Mouse (Mus musculus): ENCODE measurements around the gene Tm4sf5. TPM values are rescaled to one million over a fixed set of nuclear protein-coding genes. Genes with fewer than 3 reads are reported as not detected.

Tm4sf5 gene
- polyA plus RNA-seq (2012; rRNA removed), result 0.54 TPM in 2 replicates

DNA sequence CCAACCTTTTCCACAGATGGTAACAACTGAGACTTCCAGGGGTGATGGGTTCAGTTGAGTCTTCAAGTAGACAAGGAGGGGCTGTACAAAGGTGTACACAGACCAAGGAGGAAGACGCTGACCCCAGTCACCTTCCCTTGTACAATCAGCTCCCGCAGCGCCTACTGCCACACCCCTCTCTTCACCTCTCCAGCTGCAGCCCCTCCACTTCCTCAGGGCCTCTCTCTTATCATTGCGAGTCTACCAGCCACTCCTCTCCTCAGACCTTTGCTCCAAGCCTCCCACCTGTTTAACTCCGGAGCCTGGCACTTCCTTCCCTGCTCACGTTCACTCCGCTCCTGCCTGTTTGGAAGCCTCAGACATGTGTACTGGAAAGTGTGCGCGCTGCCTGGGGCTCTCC lies at the start of gene Tm4sf5:
Gene Tm4sf5, plus strand, starts transcription at position 275 of the 400 bp plus-strand sequence.
- H3K27me3 ChIP-seq (ENCODE audit: control insufficient read depth, insufficient read depth, low read length), result no peaks in the 10 kb centered on the region
- 77% methylated on average over 9 of the region's 9 CpGs for WGBS
- H3K4me3 ChIP-seq (replicated peaks; ENCODE audit: insufficient read depth, low read depth, low read length), result no peak within 1 kb of the TSS
- TF ChIP-seq POLR2A (IDR thresholded peaks at IDR 0.05; ENCODE audit: borderline replicate concordance, insufficient read depth, low read length) (no peak), CTCF (IDR thresholded peaks at IDR 0.05; ENCODE audit: borderline replicate concordance, insufficient read depth, low read depth, low read length) (no peak)
- DNase-seq, result no peak
- H3K27ac ChIP-seq (ENCODE audit: insufficient read depth, low read length), result no peak within 1 kb of the TSS
- H3K4me1 ChIP-seq (ENCODE audit: control insufficient read depth, insufficient read depth, low read length), result no peaks in the 10 kb centered on the region

DNA sequence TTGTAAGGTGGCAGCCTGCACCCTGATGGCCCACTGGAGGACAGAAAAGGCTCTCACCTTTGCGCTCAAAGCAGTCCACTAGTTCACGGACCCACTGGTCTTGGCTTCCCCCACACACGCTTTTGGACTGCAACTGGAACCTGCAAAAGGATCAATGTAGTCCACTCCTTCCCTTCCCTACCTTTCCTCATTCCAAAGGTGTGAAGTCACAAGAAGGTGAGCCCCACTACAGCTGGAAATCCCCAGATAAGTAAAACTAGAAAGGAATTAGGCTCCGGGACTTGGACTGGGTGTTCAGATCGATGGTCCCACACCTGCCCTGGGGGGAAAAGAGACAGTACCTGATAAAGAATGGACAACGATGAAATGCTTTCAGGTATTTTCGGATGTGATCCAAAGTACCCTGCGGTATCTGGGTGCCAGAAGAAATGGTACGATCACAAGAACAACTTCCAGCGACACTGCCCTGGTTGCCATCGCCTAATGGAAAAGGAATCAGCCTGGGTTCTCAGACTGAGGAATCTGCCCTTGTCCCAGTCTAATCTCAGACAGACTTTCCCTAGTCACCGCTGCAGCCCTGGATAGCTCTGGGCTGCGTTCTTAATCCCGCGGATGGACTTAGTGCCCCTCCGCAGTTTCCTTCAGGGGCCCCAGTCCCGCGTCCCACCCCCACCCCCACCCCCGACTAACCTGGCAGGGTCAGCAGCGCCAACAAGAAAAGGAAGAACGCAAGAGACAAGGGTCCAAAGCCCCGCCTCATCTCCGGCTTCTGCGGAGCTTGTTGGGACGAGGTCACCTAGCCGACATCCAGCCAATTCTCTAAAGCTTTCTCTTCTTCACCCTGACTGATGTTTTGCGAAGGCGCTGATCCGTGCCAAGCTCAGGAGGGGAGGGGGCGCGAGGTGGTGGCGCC lies 46.1 kb upstream of the Tm4sf5 start, which contains the start of gene Zmynd15:
Gene Zmynd15, plus strand, starts transcription at position 746 of the 913 bp plus-strand sequence.
- H3K4me1 ChIP-seq (ENCODE audit: control insufficient read depth, insufficient read depth, low read length), result peaks cover 3% of the 10 kb centered on the region; the same call in 1 of the 2 replicates
- TF ChIP-seq CTCF (IDR thresholded peaks at IDR 0.05; ENCODE audit: borderline replicate concordance, insufficient read depth, low read depth, low read length) (no peak), POLR2A (IDR thresholded peaks at IDR 0.05; ENCODE audit: borderline replicate concordance, insufficient read depth, low read length) (no peak)
- H3K4me3 ChIP-seq (replicated peaks; ENCODE audit: insufficient read depth, low read depth, low read length), result peak within 1 kb of the TSS; percentile 60
- H3K27me3 ChIP-seq (ENCODE audit: control insufficient read depth, insufficient read depth, low read length), result no peaks in the 10 kb centered on the region
- no peak within 1 kb of the TSS for H3K27ac ChIP-seq (ENCODE audit: insufficient read depth, low read length)
- WGBS, result 18% methylated on average over 32 of the region's 32 CpGs
- DNase-seq, result no peak

DNA sequence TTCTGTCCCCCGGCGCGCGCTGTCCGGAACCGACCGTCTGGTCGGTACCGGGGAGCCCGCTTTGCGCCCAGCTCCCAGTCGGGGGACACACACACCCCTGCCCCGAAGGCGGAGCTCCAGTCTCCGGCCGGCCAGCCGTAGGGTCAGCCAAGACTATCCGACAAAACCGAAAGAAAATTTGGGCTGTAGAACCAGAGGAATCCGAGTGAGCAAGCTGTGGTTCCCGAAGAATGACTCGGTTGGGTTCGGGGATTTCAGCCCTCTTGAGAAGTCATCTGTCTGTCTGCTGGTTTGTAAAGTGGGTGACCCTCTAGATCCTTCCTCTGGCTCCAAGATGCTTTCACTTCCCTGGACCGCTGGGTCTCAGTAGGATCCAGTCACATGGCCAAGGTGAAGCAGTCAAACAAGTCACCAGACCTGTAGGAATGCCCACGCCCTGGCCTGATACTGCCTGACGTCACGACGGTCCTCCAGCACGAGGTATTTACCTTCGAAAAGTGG lies 45.4 kb upstream of the Tm4sf5 start, which contains the start of gene Cxcl16:
Gene Cxcl16, minus strand, starts transcription at position 384 of the 501 bp plus-strand sequence.
- TF ChIP-seq POLR2A (IDR thresholded peaks at IDR 0.05; ENCODE audit: borderline replicate concordance, insufficient read depth, low read length) (no peak), CTCF (IDR thresholded peaks at IDR 0.05; ENCODE audit: borderline replicate concordance, insufficient read depth, low read depth, low read length) (no peak)
- 6% methylated on average over 30 of the region's 30 CpGs for WGBS
- H3K4me3 ChIP-seq (replicated peaks; ENCODE audit: insufficient read depth, low read depth, low read length), result peak within 1 kb of the TSS; percentile 60

DNA sequence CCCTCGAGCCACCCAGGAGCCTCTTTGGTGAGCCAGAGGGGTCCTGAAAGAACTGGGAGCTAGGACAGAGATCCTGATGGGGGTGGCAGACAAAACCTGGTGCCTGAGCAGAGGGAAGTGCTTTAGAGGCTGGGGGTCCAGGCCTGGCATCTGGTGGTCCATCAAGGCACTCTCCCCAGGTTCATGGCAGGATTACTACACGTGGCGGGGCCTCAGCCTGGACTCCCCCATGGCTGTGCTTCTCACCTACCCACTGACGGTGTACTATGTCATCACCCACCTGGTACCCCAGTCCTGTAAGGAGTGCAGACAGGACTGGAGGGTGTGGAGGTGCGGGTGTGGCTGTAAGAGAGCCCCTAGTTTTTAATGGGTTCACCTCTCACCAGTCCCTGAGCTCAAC lies 41.1 kb upstream of the Tm4sf5 start:
- Histone ChIP-seq H3K27ac (ENCODE audit: insufficient read depth, low read length) (no peak overlapping the region), H3K4me1 (ENCODE audit: control insufficient read depth, insufficient read depth, low read length) (0 out of 2 replicates have a peak, but pooled peaks cover 3% of the 10 kb centered on the region), H3K27me3 (ENCODE audit: control insufficient read depth, insufficient read depth, low read length) (no peaks in the 10 kb centered on the region), H3K4me3 (replicated peaks; ENCODE audit: insufficient read depth, low read depth, low read length) (no peak overlapping the region)
- DNase-seq, result no peak
- 82% methylated on average over 5 of the region's 5 CpGs for WGBS
- TF ChIP-seq POLR2A (IDR thresholded peaks at IDR 0.05; ENCODE audit: borderline replicate concordance, insufficient read depth, low read length) (no peak), CTCF (IDR thresholded peaks at IDR 0.05; ENCODE audit: borderline replicate concordance, insufficient read depth, low read depth, low read length) (no peak)

More for the DNA sequence above, 45.4 kb upstream of the Tm4sf5 start, which contains the start of gene Cxcl16:
- Histone ChIP-seq H3K27me3 (ENCODE audit: control insufficient read depth, insufficient read depth, low read length) (no peaks in the 10 kb centered on the region), H3K4me1 (ENCODE audit: control insufficient read depth, insufficient read depth, low read length) (peaks cover 3% of the 10 kb centered on the region; the same call in 1 of the 2 replicates), H3K27ac (ENCODE audit: insufficient read depth, low read length) (no peak within 1 kb of the TSS)
- DNase-seq, result peak in 1 of 2 experiments; percentile 17

DNA sequence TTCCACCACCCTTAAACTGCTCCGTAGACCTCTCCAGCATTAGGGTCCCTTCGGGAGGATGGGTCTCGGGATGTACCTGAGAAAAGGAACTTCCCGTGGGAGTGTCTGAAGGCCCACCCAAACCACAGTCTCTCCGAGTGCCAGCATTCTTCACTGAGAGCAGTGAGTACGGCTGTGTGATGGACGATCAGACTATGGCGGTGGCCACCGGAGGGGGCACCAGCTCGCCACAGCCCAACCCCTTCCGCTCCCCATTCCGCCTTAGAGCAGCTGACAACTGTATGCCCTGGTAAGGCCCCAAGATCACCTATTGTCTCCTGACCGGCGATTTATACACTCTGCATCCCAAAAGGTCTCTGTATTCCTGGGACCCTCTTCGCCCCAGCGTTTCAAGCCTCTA lies 39.8 kb upstream of the Tm4sf5 start:
- TF ChIP-seq POLR2A (IDR thresholded peaks at IDR 0.05; ENCODE audit: borderline replicate concordance, insufficient read depth, low read length), result no peak
- TF ChIP-seq CTCF (IDR thresholded peaks at IDR 0.05; ENCODE audit: borderline replicate concordance, insufficient read depth, low read depth, low read length), result no peak
- Histone ChIP-seq H3K27ac (ENCODE audit: insufficient read depth, low read length) (no peak overlapping the region), H3K4me1 (ENCODE audit: control insufficient read depth, insufficient read depth, low read length) (no peaks in the 10 kb centered on the region), H3K27me3 (ENCODE audit: control insufficient read depth, insufficient read depth, low read length) (no peaks in the 10 kb centered on the region), H3K4me3 (replicated peaks; ENCODE audit: insufficient read depth, low read depth, low read length) (no peak overlapping the region)
- WGBS, result 33% methylated on average over 16 of the region's 16 CpGs
- DNase-seq, result no peak

DNA sequence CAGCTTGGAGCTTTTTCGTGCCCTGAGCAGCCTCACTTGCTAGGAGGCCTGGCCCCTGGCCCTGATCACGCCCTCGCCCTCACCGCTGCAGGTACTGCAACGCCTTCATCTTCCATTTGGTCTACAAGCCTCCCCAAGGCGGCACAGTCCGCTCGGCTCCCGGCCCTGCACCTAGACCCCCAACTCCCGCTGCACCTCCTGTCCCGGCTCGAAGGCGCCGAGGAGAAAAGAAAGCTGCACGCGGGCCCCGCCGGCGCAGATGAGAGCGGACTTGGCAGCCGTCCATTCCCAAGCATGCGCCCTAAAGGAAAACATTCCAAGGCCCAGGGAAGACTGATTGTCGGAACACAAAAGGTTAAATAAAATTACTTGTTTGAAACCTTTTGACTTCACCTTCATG lies 39.2 kb upstream of the Tm4sf5 start:
- no peak for TF ChIP-seq POLR2A (IDR thresholded peaks at IDR 0.05; ENCODE audit: borderline replicate concordance, insufficient read depth, low read length)
- TF ChIP-seq CTCF (IDR thresholded peaks at IDR 0.05; ENCODE audit: borderline replicate concordance, insufficient read depth, low read depth, low read length), result no peak
- Histone ChIP-seq H3K27me3 (ENCODE audit: control insufficient read depth, insufficient read depth, low read length) (no peaks in the 10 kb centered on the region), H3K27ac (ENCODE audit: insufficient read depth, low read length) (no peak overlapping the region), H3K4me3 (replicated peaks; ENCODE audit: insufficient read depth, low read depth, low read length) (peak overlapping the region; percentile 11), H3K4me1 (ENCODE audit: control insufficient read depth, insufficient read depth, low read length) (no peaks in the 10 kb centered on the region)
- 7% methylated on average over 23 of the region's 23 CpGs for WGBS
- peak; percentile 19 to 35 for DNase-seq

DNA sequence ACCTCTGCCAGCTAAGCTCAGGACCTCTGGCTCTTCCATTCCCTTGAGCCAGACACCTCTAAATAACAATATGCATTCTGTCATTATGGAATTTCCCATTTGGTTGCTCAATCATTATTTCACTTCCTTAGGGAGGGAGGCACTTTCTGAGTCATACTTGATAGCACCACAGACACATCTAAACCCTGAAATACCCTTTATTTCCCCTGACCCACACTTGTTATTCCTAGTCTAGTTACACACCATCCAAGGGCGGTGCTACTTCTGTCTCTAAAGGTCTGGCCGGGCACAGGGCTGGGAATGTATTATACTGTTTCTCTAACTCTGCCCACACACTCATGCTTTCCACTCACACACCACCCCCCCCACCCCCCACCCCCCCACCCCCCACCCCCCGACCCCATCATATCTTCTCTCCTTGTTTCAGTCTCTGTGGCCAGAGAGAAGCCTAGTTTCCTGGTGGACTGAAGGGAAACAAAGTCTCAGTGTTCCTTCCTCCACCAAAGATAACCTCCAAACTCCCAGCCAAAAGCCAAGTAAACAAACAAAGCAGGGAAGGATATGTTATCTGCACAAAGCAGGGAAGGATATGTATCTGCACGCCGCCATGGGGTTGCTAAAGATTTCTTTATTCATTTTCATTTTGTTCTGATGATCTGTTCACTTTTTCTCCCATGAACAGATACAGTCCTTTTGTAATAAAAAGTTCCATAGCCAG lies 37.0 kb upstream of the Tm4sf5 start:
- Histone ChIP-seq H3K27ac (ENCODE audit: insufficient read depth, low read length) (no peak overlapping the region), H3K4me3 (replicated peaks; ENCODE audit: insufficient read depth, low read depth, low read length) (no peak overlapping the region), H3K27me3 (ENCODE audit: control insufficient read depth, insufficient read depth, low read length) (no peaks in the 10 kb centered on the region), H3K4me1 (ENCODE audit: control insufficient read depth, insufficient read depth, low read length) (no peaks in the 10 kb centered on the region)
- TF ChIP-seq CTCF (IDR thresholded peaks at IDR 0.05; ENCODE audit: borderline replicate concordance, insufficient read depth, low read depth, low read length) (no peak), POLR2A (IDR thresholded peaks at IDR 0.05; ENCODE audit: borderline replicate concordance, insufficient read depth, low read length) (no peak)
- DNase-seq, result no peak
- 81% methylated on average over 5 of the region's 5 CpGs for WGBS

Data from cerebellum, adult 2 months (tissue).